Mouse (Mus musculus): ENCODE results near the gene Itgb3bp.

DNA sequence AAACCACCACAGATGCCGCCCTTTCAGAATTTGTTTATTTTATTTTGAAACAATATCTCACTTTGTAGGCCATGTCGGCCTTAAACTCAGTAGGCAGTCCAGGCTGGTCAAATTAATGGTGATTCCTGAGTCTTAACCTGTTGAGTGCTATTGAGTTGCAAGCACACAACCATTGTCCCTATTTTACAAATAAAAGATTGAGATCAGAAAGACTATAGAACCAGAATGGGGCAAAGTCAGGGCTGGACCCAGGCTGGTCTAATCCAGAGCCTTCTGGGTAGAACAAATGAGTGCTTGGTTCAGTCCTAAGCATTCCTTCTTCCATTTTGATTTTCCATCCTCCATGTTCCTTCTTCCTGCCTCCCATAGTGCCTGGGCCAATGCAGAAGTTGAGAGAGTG lies 16.9 kb upstream of the Itgb3bp start:
- TF ChIP-seq CTCF (IDR thresholded peaks at IDR 0.05; ENCODE audit: low read depth) = no peak
- TF ChIP-seq EP300 (IDR thresholded peaks at IDR 0.05; ENCODE audit: low read depth) = no peak
